Mouse (Mus musculus): ENCODE measurements at regions not wholly inside any gene's neighbourhood (a gene's known extent, or its start where the extent isn't known, plus 50 kb on each side); places are given as distances from the start of the nearest gene placed in this dataset.
"Not testable (repeated sequence)": the region's sequence is repeated elsewhere in the genome, so short reads cannot be mapped to it uniquely, and the experiment has no call there.

GRCm38 (mm10) chr13:81022410-81022809 lies 139.2 kb downstream of the Arrdc3 start:
- no peaks in the 10 kb centered on the region for H3K4me1 ChIP-seq (replicated peaks; ENCODE audit: low read depth, low read length)
- no peaks in the 10 kb centered on the region for H3K27me3 ChIP-seq (ENCODE audit: insufficient read depth, low read length)
- TF ChIP-seq NANOG (IDR thresholded peaks at IDR 0.05; ENCODE audit: borderline replicate concordance, low read length) (no peak), POU5F1 (IDR thresholded peaks at IDR 0.05; ENCODE audit: borderline replicate concordance, low read length) (no peak), CTCF (conservative IDR thresholded peaks at IDR 0.05; ENCODE audit: low read length) (no peak)
- H3K36me3 ChIP-seq (ENCODE audit: insufficient read depth, low read length): no peaks in the 10 kb centered on the region
- H3K9me3 ChIP-seq (ENCODE audit: low read length): peaks cover 49% of the 10 kb centered on the region
- no peak overlapping the region for H3K4me3 ChIP-seq (replicated peaks; ENCODE audit: low read length)

- not testable (repeated sequence) for H3K36me3 ChIP-seq (ENCODE audit: insufficient read depth, low read length); H3K4me1 ChIP-seq (replicated peaks; ENCODE audit: low read depth, low read length); H3K27me3 ChIP-seq (ENCODE audit: insufficient read depth, low read length); H3K4me3 ChIP-seq (replicated peaks; ENCODE audit: low read length)
- H3K9me3 ChIP-seq (ENCODE audit: low read length): peaks cover 49% of the 10 kb centered on the region
Measured at GRCm38 (mm10) chr13:81025241-81025760, 142.1 kb downstream of the Arrdc3 start.

GRCm38 (mm10) chr13:81037316-81037715 lies 154.1 kb downstream of the Arrdc3 start:
- Histone ChIP-seq H3K27me3 (ENCODE audit: insufficient read depth, low read length) (no peaks in the 10 kb centered on the region), H3K4me1 (replicated peaks; ENCODE audit: low read depth, low read length) (no peaks in the 10 kb centered on the region), H3K36me3 (ENCODE audit: insufficient read depth, low read length) (no peaks in the 10 kb centered on the region), H3K4me3 (replicated peaks; ENCODE audit: low read length) (no peak overlapping the region), H3K9me3 (ENCODE audit: low read length) (no peaks in the 10 kb centered on the region)
- no peak for TF ChIP-seq POU5F1 (IDR thresholded peaks at IDR 0.05; ENCODE audit: borderline replicate concordance, low read length)
- TF ChIP-seq NANOG (IDR thresholded peaks at IDR 0.05; ENCODE audit: borderline replicate concordance, low read length): no peak
- TF ChIP-seq CTCF (conservative IDR thresholded peaks at IDR 0.05; ENCODE audit: low read length): no peak

- no peak overlapping the region for H3K4me3 ChIP-seq (replicated peaks; ENCODE audit: low read length)
- no peaks in the 10 kb centered on the region for H3K36me3 ChIP-seq (ENCODE audit: insufficient read depth, low read length)
- no peak for TF ChIP-seq CTCF (conservative IDR thresholded peaks at IDR 0.05; ENCODE audit: low read length)
- no peak for TF ChIP-seq POU5F1 (IDR thresholded peaks at IDR 0.05; ENCODE audit: borderline replicate concordance, low read length)
- no peak for TF ChIP-seq NANOG (IDR thresholded peaks at IDR 0.05; ENCODE audit: borderline replicate concordance, low read length)
- no peaks in the 10 kb centered on the region for H3K4me1 ChIP-seq (replicated peaks; ENCODE audit: low read depth, low read length)
- no peaks in the 10 kb centered on the region for H3K9me3 ChIP-seq (ENCODE audit: low read length)
- H3K27me3 ChIP-seq (ENCODE audit: insufficient read depth, low read length): no peaks in the 10 kb centered on the region
Measured at GRCm38 (mm10) chr13:81038736-81039135, 155.6 kb downstream of the Arrdc3 start.

- H3K27me3 ChIP-seq (ENCODE audit: insufficient read depth, low read length): no peaks in the 10 kb centered on the region
- H3K9me3 ChIP-seq (ENCODE audit: low read length): no peaks in the 10 kb centered on the region
- H3K4me1 ChIP-seq (replicated peaks; ENCODE audit: low read depth, low read length): no peaks in the 10 kb centered on the region
- TF ChIP-seq CTCF (conservative IDR thresholded peaks at IDR 0.05; ENCODE audit: low read length) (no peak), POU5F1 (IDR thresholded peaks at IDR 0.05; ENCODE audit: borderline replicate concordance, low read length) (no peak), NANOG (IDR thresholded peaks at IDR 0.05; ENCODE audit: borderline replicate concordance, low read length) (no peak)
- no peak overlapping the region for H3K4me3 ChIP-seq (replicated peaks; ENCODE audit: low read length)
- no peaks in the 10 kb centered on the region for H3K36me3 ChIP-seq (ENCODE audit: insufficient read depth, low read length)
Measured at GRCm38 (mm10) chr13:81040494-81040893, 157.3 kb downstream of the Arrdc3 start.

- Histone ChIP-seq H3K36me3 (ENCODE audit: insufficient read depth, low read length) (no peaks in the 10 kb centered on the region), H3K9me3 (ENCODE audit: low read length) (no peaks in the 10 kb centered on the region), H3K27me3 (ENCODE audit: insufficient read depth, low read length) (no peaks in the 10 kb centered on the region), H3K4me1 (replicated peaks; ENCODE audit: low read depth, low read length) (no peaks in the 10 kb centered on the region), H3K4me3 (replicated peaks; ENCODE audit: low read length) (no peak overlapping the region)
- TF ChIP-seq POU5F1 (IDR thresholded peaks at IDR 0.05; ENCODE audit: borderline replicate concordance, low read length): no peak
- no peak for TF ChIP-seq NANOG (IDR thresholded peaks at IDR 0.05; ENCODE audit: borderline replicate concordance, low read length)
- no peak for TF ChIP-seq CTCF (conservative IDR thresholded peaks at IDR 0.05; ENCODE audit: low read length)
Measured at GRCm38 (mm10) chr13:81041646-81042045, 158.5 kb downstream of the Arrdc3 start.

Measured in E14TG2a.4 (cell line).